Mouse (Mus musculus): ENCODE results near the gene Asap3. TPM values are rescaled to one million over a fixed set of nuclear protein-coding genes. Genes with fewer than 3 reads are reported as not detected.

The Asap3 gene
- not detected for polyA plus RNA-seq (2017; shearing (Covaris generic))

GRCm38 (mm10) chr4:136206033-136206893, at the start of gene Asap3:
Gene Asap3, plus strand, starts transcription at chr4:136206365.

GRCm38 (mm10) chr4:136172011-136172541, 34.1 kb upstream of the Asap3 start, which contains the start of gene E2f2:
Gene E2f2, plus strand, starts transcription at chr4:136172394.

DNA sequence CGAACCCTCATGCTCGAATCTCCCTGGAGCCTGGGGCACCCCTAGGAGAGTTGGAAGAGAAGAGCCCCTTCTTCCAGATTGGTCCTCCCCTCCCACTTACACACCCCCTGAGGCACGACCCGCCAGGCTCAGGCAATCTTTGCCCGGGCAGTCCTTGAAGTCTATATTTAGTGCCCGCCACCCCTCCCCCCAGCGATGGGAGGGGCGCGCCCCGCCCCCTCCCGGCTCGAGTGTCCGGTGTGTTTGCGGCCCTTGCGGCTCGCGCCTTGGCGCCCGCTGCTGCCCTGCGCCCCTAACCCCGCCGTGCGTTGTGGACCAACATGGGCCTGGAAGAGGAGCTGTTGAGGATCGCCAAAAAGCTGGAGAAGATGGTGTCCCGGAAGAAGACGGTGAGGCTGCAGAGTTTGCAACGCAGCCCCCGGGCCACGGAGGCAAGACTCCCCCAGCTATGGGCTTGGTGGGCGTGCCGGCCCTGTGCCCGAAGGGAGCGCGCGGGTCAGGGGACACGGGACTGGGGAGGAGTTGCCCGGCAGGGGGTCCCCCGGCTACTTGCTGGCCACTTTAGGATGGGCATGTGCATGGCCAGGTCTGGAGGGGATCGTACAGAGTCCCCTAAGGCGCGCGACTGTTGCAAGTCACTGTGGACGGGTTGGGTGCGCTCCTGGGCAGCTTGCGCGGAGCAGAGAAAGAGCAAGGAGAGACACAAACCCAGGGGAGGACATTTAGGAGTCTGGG, 41.7 kb downstream of the Asap3 start, which contains the start of gene Tcea3:
Gene Tcea3, plus strand, starts transcription at position 1 of the 735 bp plus-strand sequence.

DNA sequence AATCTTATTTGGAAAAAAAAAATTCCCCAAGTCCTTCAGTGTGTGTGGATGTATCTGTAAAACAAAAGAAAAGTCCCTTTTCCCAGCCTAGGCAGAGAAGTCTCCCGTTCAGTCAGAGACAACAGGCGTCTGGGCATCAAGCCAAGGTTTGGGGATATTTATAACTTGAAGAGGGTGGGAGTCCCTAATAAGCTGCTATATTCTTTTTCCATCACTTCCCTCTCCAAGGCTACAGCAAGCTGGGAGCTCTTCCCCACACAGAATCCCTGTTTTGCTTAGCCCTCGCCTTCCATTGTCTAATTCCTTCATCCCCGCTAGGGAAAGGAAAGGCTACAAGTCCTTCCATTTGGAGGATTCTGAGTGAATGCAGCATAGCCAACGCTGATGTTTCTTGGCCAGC, 78.3 kb downstream of the Asap3 start, which contains the start of gene Zfp46:
Gene Zfp46, plus strand, starts transcription at position 229 of the 400 bp plus-strand sequence.

Other genes starting within 250 kb of the Asap3 start
- 33.1 TPM for gene Gale, start 242.6 kb upstream of the Asap3 start, polyA plus RNA-seq (2017; shearing (Covaris generic))
- gene Lypla2, start 233.7 kb upstream of the Asap3 start, polyA plus RNA-seq (2017; shearing (Covaris generic)), result 249 TPM
- 50.7 TPM for gene Pithd1, start 219.1 kb upstream of the Asap3 start, polyA plus RNA-seq (2017; shearing (Covaris generic))
- 51.7 TPM for gene Eloa, start 184.6 kb upstream of the Asap3 start, polyA plus RNA-seq (2017; shearing (Covaris generic))
- gene Rpl11, start 152.9 kb upstream of the Asap3 start, polyA plus RNA-seq (2017; shearing (Covaris generic)), result 306 TPM
- 12.6 TPM for gene Id3, start 62.9 kb upstream of the Asap3 start, polyA plus RNA-seq (2017; shearing (Covaris generic))
- gene E2f2, start 34.0 kb upstream of the Asap3 start, polyA plus RNA-seq (2017; shearing (Covaris generic)), result 2.9 TPM
- gene Tcea3, start 41.4 kb downstream of the Asap3 start, polyA plus RNA-seq (2017; shearing (Covaris generic)), result not detected
- 5.9 TPM for gene Zfp46, start 78.3 kb downstream of the Asap3 start, polyA plus RNA-seq (2017; shearing (Covaris generic))
- 109 TPM for gene Hnrnpr, start 104.6 kb downstream of the Asap3 start, polyA plus RNA-seq (2017; shearing (Covaris generic))
- 0.77 TPM for gene Htr1d, start 217.2 kb downstream of the Asap3 start, polyA plus RNA-seq (2017; shearing (Covaris generic))

All from effector memory CD4-positive, alpha-beta T cell, adult 7 months (primary cell).